In the genomic region with DNA sequence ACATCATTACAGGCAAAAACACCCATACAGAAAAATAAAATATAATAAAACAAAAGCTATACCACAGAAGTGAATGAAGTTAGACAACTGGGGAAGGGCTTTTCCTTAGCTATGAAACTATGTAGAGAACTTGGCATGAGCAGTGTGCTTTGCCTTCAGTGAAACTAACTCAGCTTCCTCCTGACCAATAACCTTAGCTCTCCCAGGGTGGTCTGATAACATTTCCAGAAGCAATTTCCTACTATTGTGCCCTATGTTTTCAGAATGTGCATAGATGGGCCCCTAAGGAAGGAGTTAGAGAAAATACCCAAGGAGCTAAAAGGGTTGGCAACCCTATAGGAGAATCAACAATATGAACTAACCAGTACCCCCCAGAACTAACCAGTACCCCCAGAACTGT, we compare ENCODE assay signal across 21 mouse cellular contexts. TPM values are rescaled to one million over a fixed set of nuclear protein-coding genes. Genes with fewer than 3 reads are reported as not detected.
DNase-seq lines count a peak whose midpoint lies in the region; ATAC-seq and TF ChIP-seq lines count a peak whose summit lies in the region.
"Had no signal": no experiment of that assay in that cellular context is flagged by ENCODE, and none has a peak within 500 bp of the region (broad histone marks: within the 10 kb centered on the region; RNA-seq: fewer than 3 reads in every experiment).

No protein-coding gene starts in this region.

- no peaks in the 10 kb centered on the region for H3K36me3 ChIP-seq in lung, embryonic 14.5 days (ENCODE audit: insufficient read depth)
- H3K36me3 ChIP-seq in lung, embryonic 15.5 days = no peaks in the 10 kb centered on the region
- H3K36me3 ChIP-seq in lung, postnatal 0 days (ENCODE audit: insufficient read depth, low read length) = no peaks in the 10 kb centered on the region
- H3K36me3 ChIP-seq: G1E had no signal

- TF ChIP-seq CTCF in lung, embryonic 14.5 days (IDR thresholded peaks at IDR 0.05; ENCODE audit: low read depth) = no peak
- no peak for TF ChIP-seq CTCF in lung, adult 2 months (IDR thresholded peaks at IDR 0.05; ENCODE audit: insufficient read depth, low read length)
- no peak for TF ChIP-seq CTCF in lung, postnatal 0 days (IDR thresholded peaks at IDR 0.05)

- peak; percentile 13 for DNase-seq in lung, embryonic 14.5 days
- no peak for DNase-seq in lung, adult 18-20 months
- DNase-seq in lung, adult 2 months = no peak
- DNase-seq in lung, postnatal 0 days (ENCODE audit: low spot score) = peak; percentile 32
- DNase-seq in lung, postnatal 25 days (ENCODE audit: low spot score) = no peak
- DNase-seq: adrenal gland, adult 2 months; adrenal gland, adult 8-10 months; adrenal gland, postnatal 10 days; adrenal gland, postnatal 14 days; adrenal gland, postnatal 25 days; adrenal gland, postnatal 36 days; B cell, adult 2 months; cerebellum, adult 11 months; cerebellum, adult 11-12 months; cerebellum, adult 18-20 months had no signal

- no peak overlapping the region for H3K9ac ChIP-seq in lung, embryonic 14.5 days
- no peak overlapping the region for H3K9ac ChIP-seq in lung, embryonic 15.5 days
- H3K9ac ChIP-seq in lung, postnatal 0 days (replicated peaks; ENCODE audit: low read depth) = no peak overlapping the region

- no peak overlapping the region for H3K27ac ChIP-seq in lung, embryonic 14.5 days (ENCODE audit: low read depth)
- peak overlapping the region; percentile 33; the same call in 1 of the 2 replicates for H3K27ac ChIP-seq in lung, embryonic 15.5 days
- H3K27ac ChIP-seq in lung, postnatal 0 days (ENCODE audit: low read length) = no peak overlapping the region

- no peaks in the 10 kb centered on the region for H3K9me3 ChIP-seq in lung, embryonic 14.5 days (ENCODE audit: low read depth, low read length)
- no peaks in the 10 kb centered on the region for H3K9me3 ChIP-seq in lung, embryonic 15.5 days
- H3K9me3 ChIP-seq in lung, postnatal 0 days (ENCODE audit: low read length) = no peaks in the 10 kb centered on the region
- H3K9me3 ChIP-seq: G1E had no signal

- no peak overlapping the region for H3K4me2 ChIP-seq in lung, embryonic 14.5 days
- no peak overlapping the region for H3K4me2 ChIP-seq in lung, embryonic 15.5 days
- no peak overlapping the region for H3K4me2 ChIP-seq in lung, postnatal 0 days (replicated peaks; ENCODE audit: low read depth, low read length)

- TF ChIP-seq POLR2A in lung, adult 2 months (IDR thresholded peaks at IDR 0.05; ENCODE audit: borderline replicate concordance, extremely low read depth, low read depth, low read length) = no peak

- H3K4me1 ChIP-seq in lung, embryonic 14.5 days (ENCODE audit: insufficient read depth) = no peaks in the 10 kb centered on the region
- no peaks in the 10 kb centered on the region for H3K4me1 ChIP-seq in lung, embryonic 15.5 days
- peaks cover 7% of the 10 kb centered on the region for H3K4me1 ChIP-seq in lung, adult 2 months (ENCODE audit: control insufficient read depth, insufficient read depth, low read length)
- no peaks in the 10 kb centered on the region for H3K4me1 ChIP-seq in lung, postnatal 0 days (ENCODE audit: insufficient read depth, low read depth, low read length)

- H3K4me3 ChIP-seq in lung, embryonic 14.5 days (ENCODE audit: low read depth, low read length) = no peak overlapping the region
- H3K4me3 ChIP-seq in lung, embryonic 15.5 days = no peak overlapping the region
- no peak overlapping the region for H3K4me3 ChIP-seq in lung, adult 2 months (replicated peaks; ENCODE audit: extremely low read depth, low read depth, low read length)
- H3K4me3 ChIP-seq in lung, postnatal 0 days (ENCODE audit: low read depth, low read length) = no peak overlapping the region

- H3K27me3 ChIP-seq in lung, embryonic 14.5 days (ENCODE audit: insufficient read depth, low read length) = no peaks in the 10 kb centered on the region
- H3K27me3 ChIP-seq in lung, embryonic 15.5 days = no peaks in the 10 kb centered on the region
- no peaks in the 10 kb centered on the region for H3K27me3 ChIP-seq in lung, postnatal 0 days (replicated peaks; ENCODE audit: insufficient read depth, low read length)
- H3K27me3 ChIP-seq: CH12.LX, Patski had no signal

- ATAC-seq in lung, embryonic 14.5 days (ENCODE audit: insufficient read depth) = no peak
- ATAC-seq in lung, embryonic 15.5 days (ENCODE audit: borderline replicate concordance, extremely low read depth, low FRiP score, low TSS enrichment) = no peak
- ATAC-seq in lung, postnatal 0 days = peak; percentile 60; the same call in 1 of the 2 replicates
- ATAC-seq: activated CD4-positive, CD25-positive, alpha-beta regulatory T cell, adult 4 months; CD4-positive, CD25-positive, alpha-beta regulatory T cell, adult 4 months; Patski had no signal

- 0 out of 2 replicates have a peak, but pooled peaks have one; percentile 10 for TF ChIP-seq EP300 in lung, postnatal 0 days (IDR thresholded peaks at IDR 0.05)

RNA-seq across cellular contexts. Expression of a gene that starts 18.5 kb away (rescaled TPM):
- polyA plus RNA-seq in lung, embryonic 14.5 days (2014; fragmentation: Nextera tagmentation; extraction: Ambion mirVana) = 18.0 and 21.2 TPM in 2 replicates
- 21.7 and 22.5 TPM in 2 replicates for polyA plus RNA-seq in lung, embryonic 15.5 days (2015; fragmentation: Nextera tagmentation; extraction: Ambion mirVana)
- polyA plus RNA-seq in lung, adult 2 months (2012; rRNA removed) = 8.4 and 8.9 TPM in 2 replicates
- polyA plus RNA-seq in lung, postnatal 0 days (2015; fragmentation: Nextera tagmentation; extraction: Ambion mirVana) = 11.9 and 15.6 TPM in 2 replicates

RNA-seq across cellular contexts. Expression of a gene that starts 42.9 kb away (rescaled TPM):
- polyA plus RNA-seq in lung, embryonic 14.5 days (2014; fragmentation: Nextera tagmentation; extraction: Ambion mirVana) = 1.0 and 1.4 TPM in 2 replicates
- 0.66 and 0.76 TPM in 2 replicates for polyA plus RNA-seq in lung, embryonic 15.5 days (2015; fragmentation: Nextera tagmentation; extraction: Ambion mirVana)
- 11.7 and 12.9 TPM in 2 replicates for polyA plus RNA-seq in lung, adult 2 months (2012; rRNA removed)
- polyA plus RNA-seq in lung, postnatal 0 days (2015; fragmentation: Nextera tagmentation; extraction: Ambion mirVana) = 1.6 and 2.0 TPM in 2 replicates

RNA-seq across cellular contexts. Expression of a gene that starts 51.4 kb away (rescaled TPM):
- polyA plus RNA-seq in lung, embryonic 14.5 days (2014; fragmentation: Nextera tagmentation; extraction: Ambion mirVana) = 137 and 144 TPM in 2 replicates
- 137 and 145 TPM in 2 replicates for polyA plus RNA-seq in lung, embryonic 15.5 days (2015; fragmentation: Nextera tagmentation; extraction: Ambion mirVana)
- polyA plus RNA-seq in lung, adult 2 months (2012; rRNA removed) = 45.6 and 65.6 TPM in 2 replicates
- polyA plus RNA-seq in lung, postnatal 0 days (2015; fragmentation: Nextera tagmentation; extraction: Ambion mirVana) = 95.7 and 98.8 TPM in 2 replicates

Comparison
In these comparisons a context has a peak if more than half of its experiments do, and no peak if none do; other contexts are left out.
1. DNase-seq: peak in lung, embryonic 14.5 days (single experiment) and lung, postnatal 0 days (single experiment); none in lung, adult 18-20 months (0 of 2), lung, adult 2 months (single experiment) and lung, postnatal 25 days (single experiment).